Mouse (Mus musculus): ENCODE measurements around the gene Rere.

- no peak for TF ChIP-seq CTCF (IDR thresholded peaks at IDR 0.05; ENCODE audit: low read depth)
- no peak for TF ChIP-seq EP300 (optimal IDR thresholded peaks at IDR 0.05)
Measured at GRCm38 (mm10) chr4:150433827-150434574, 152.6 kb downstream of the Rere start.
